Mouse (Mus musculus): Measurements from ENCODE around the gene Plin4.

DNA sequence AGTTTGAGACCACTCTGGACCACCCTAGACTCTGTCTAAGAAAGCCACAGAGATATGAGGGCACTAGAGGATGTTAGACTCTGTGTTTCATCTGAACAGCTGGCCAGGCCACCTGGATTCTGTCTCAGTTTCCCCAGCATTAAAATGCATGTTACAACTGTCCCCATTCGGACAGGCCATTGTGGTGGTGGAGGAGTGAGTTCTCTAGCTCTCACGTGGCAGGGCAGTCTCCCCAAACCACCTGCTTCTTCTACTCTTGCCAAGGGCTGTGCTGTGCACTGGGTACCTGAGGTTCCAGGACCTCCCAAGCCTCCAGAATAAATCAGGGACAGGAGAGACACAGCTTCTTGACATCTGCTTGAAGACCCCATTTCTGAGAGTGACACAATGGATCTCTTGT is 40.3 kb upstream of the Plin4 start:
- no peak for TF ChIP-seq CTCF (IDR thresholded peaks at IDR 0.05; ENCODE audit: extremely low read depth, insufficient read length, insufficient replicate concordance, low read depth, low read length)
- TF ChIP-seq POLR2A (IDR thresholded peaks at IDR 0.05; ENCODE audit: low read depth, low read length): no peak

Measured in small intestine, adult 2 months (tissue).